Comparison of ENCODE assay signal across 8 mouse cellular contexts in the genomic region with DNA sequence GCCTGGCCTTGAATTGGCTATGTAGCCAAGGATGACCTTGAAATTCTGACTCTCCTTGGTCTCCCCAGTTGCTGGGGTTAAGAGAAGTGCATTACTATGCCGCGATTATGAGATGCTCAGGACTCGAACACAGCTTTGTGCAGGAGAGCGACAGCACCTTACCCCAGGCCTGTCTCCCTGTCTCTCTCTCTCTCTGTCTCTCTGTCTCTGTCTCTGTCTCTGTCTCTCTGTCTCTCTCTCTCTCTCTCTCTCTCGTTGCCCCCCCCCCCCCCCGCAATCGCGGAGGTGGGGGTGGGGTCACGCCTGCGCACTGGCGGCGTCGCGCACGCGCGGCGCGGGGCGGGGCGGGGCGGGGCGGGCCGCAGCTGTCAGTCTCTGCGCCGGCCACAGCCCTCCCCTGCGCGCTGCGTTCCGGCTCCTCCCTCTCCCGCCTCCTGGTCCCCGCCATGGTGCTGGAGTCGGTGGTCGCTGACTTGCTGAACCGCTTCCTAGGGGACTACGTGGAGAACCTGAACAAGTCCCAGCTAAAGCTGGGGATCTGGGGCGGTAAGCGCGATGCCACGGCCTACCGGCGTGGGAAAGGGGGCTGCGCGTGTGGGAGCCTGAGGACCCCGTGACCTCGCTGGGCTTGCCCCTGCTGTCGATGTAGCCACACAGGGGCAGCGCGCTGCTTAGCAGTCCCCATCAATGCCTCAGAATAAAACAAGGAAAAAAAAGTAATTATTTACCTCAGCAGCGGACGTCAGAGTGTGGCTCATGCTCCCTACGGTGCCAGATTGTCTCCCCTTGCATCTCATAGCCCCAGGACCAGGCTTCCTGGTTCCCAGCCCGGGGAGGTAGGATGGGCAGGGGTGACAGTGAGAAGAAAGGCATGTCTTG. TPM values are rescaled to one million over a fixed set of nuclear protein-coding genes. Genes with fewer than 3 reads are reported as not detected.
A peak's percentile ranks its signal among the peaks of the same experiment; 100 is the strongest.
DNase-seq lines count a peak whose midpoint lies in the region; ATAC-seq and TF ChIP-seq lines count a peak whose summit lies in the region.

A gene (plus strand): TSS at position 416 of the 879 bp plus-strand sequence.

- no peaks in the 10 kb centered on the region; the same call in 1 of the 2 replicates for H3K36me3 ChIP-seq in erythroblast, embryonic 14.5 days (ENCODE audit: control insufficient read depth)
- H3K36me3 ChIP-seq in heart, embryonic 13.5 days = no peaks in the 10 kb centered on the region
- no peaks in the 10 kb centered on the region for H3K36me3 ChIP-seq in liver, embryonic 14.5 days (replicated peaks; ENCODE audit: control insufficient read depth, insufficient read depth, low read depth)
- H3K36me3 ChIP-seq in neural tube, embryonic 11.5 days (ENCODE audit: control insufficient read depth, insufficient read depth, low read length) = no peaks in the 10 kb centered on the region
- H3K36me3 ChIP-seq in stomach, embryonic 16.5 days (ENCODE audit: control insufficient read depth, insufficient read depth, low read length) = no peaks in the 10 kb centered on the region

- H3K27me3 ChIP-seq in erythroblast, embryonic 14.5 days (ENCODE audit: control insufficient read depth) = no peaks in the 10 kb centered on the region
- H3K27me3 ChIP-seq in heart, embryonic 13.5 days (replicated peaks) = no peaks in the 10 kb centered on the region
- H3K27me3 ChIP-seq in liver, embryonic 14.5 days (ENCODE audit: control insufficient read depth, insufficient read depth, low read length) = no peaks in the 10 kb centered on the region
- H3K27me3 ChIP-seq in neural tube, embryonic 11.5 days (ENCODE audit: control insufficient read depth, insufficient read depth, low read length) = no peaks in the 10 kb centered on the region
- H3K27me3 ChIP-seq in stomach, embryonic 16.5 days (ENCODE audit: control insufficient read depth, insufficient read depth, low read length) = no peaks in the 10 kb centered on the region

- TF ChIP-seq EP300 in liver, embryonic 14.5 days (IDR thresholded peaks at IDR 0.05; ENCODE audit: low read depth) = no peak

- H3K27ac ChIP-seq in heart, embryonic 13.5 days (replicated peaks) = peak within 1 kb of the TSS; percentile 56
- peak within 1 kb of the TSS; percentile 77 for H3K27ac ChIP-seq in liver, embryonic 14.5 days
- peak within 1 kb of the TSS; percentile 56 for H3K27ac ChIP-seq in neural tube, embryonic 11.5 days (ENCODE audit: low read depth, low read length)
- peak within 1 kb of the TSS; percentile 73 for H3K27ac ChIP-seq in stomach, embryonic 16.5 days (ENCODE audit: low read length)

- TF ChIP-seq CTCF in brain, embryonic 14.5 days (IDR thresholded peaks at IDR 0.05; ENCODE audit: borderline replicate concordance, extremely low read depth, insufficient read depth, insufficient read length) = no peak
- peak; percentile 29; the same call in 1 of the 2 replicates for TF ChIP-seq CTCF in liver, embryonic 14.5 days (IDR thresholded peaks at IDR 0.05; ENCODE audit: low read depth)

- H3K4me1 ChIP-seq in erythroblast, embryonic 14.5 days (ENCODE audit: control insufficient read depth) = peaks cover 65% of the 10 kb centered on the region
- H3K4me1 ChIP-seq in heart, embryonic 13.5 days = peaks cover 33% of the 10 kb centered on the region
- H3K4me1 ChIP-seq in liver, embryonic 14.5 days (replicated peaks; ENCODE audit: control insufficient read depth in 2 of 2, insufficient read depth in 2 of 2, low read length in 1 of 2) = peaks cover 45 to 50% of the 10 kb centered on the region in 2 experiments
- H3K4me1 ChIP-seq in neural tube, embryonic 11.5 days (ENCODE audit: control insufficient read depth, insufficient read depth, low read length) = peaks cover 4% of the 10 kb centered on the region; the same call in 1 of the 2 replicates
- peaks cover 9% of the 10 kb centered on the region; the same call in 1 of the 2 replicates for H3K4me1 ChIP-seq in stomach, embryonic 16.5 days (ENCODE audit: control insufficient read depth, insufficient read depth, low read length)

- H3K4me2 ChIP-seq in heart, embryonic 13.5 days = peak within 1 kb of the TSS; percentile 83
- H3K4me2 ChIP-seq in liver, embryonic 14.5 days (ENCODE audit: low read depth) = peak within 1 kb of the TSS; percentile 94
- H3K4me2 ChIP-seq in neural tube, embryonic 11.5 days (ENCODE audit: low read depth) = peak within 1 kb of the TSS; percentile 75
- H3K4me2 ChIP-seq in stomach, embryonic 16.5 days (ENCODE audit: low read depth, low read length) = peak within 1 kb of the TSS; percentile 96

- DNase-seq in CD4-positive, CD25-positive, alpha-beta regulatory T cell, adult 2 months (ENCODE audit: low read depth, low spot score) = peak; percentile 90
- peak; percentile 93 for DNase-seq in brain, embryonic 14.5 days (ENCODE audit: low read depth)
- peak; percentile 90 for DNase-seq in kidney, postnatal 10 days
- peak in 2 of 3 experiments; percentile 64 to 66 for DNase-seq in liver, embryonic 14.5 days (ENCODE audit: low read depth in 3 of 3, low spot score in 3 of 3)
- DNase-seq in neural tube, embryonic 11.5 days (ENCODE audit: low spot score) = peak; percentile 89

- ATAC-seq in heart, embryonic 13.5 days (ENCODE audit: extremely low read depth, insufficient number of reproducible peaks, low FRiP score, low TSS enrichment) = peak; percentile 97
- ATAC-seq in liver, embryonic 14.5 days (ENCODE audit: insufficient read depth) = peak; percentile 97
- peak; percentile 97 for ATAC-seq in neural tube, embryonic 11.5 days (ENCODE audit: insufficient read depth, low FRiP score, low TSS enrichment)
- peak; percentile 97 for ATAC-seq in stomach, embryonic 16.5 days (ENCODE audit: insufficient read depth, low FRiP score)

- 1% methylated on average over 47 of the region's 53 CpGs for WGBS in heart, embryonic 13.5 days
- under 1% methylated on average over 51 of the region's 53 CpGs for WGBS in liver, embryonic 14.5 days (ENCODE audit: insufficient replicate concordance)
- under 1% methylated on average over 45 of the region's 53 CpGs for WGBS in neural tube, embryonic 11.5 days
- WGBS in stomach, embryonic 16.5 days = under 1% methylated on average over 42 of the region's 53 CpGs

- H3K9me3 ChIP-seq in erythroblast, embryonic 14.5 days (ENCODE audit: control insufficient read depth, low read length) = no peaks in the 10 kb centered on the region
- H3K9me3 ChIP-seq in heart, embryonic 13.5 days = no peaks in the 10 kb centered on the region
- no peaks in the 10 kb centered on the region for H3K9me3 ChIP-seq in liver, embryonic 14.5 days (ENCODE audit: control insufficient read depth, low read length)
- no peaks in the 10 kb centered on the region for H3K9me3 ChIP-seq in neural tube, embryonic 11.5 days (ENCODE audit: control insufficient read depth, low read length)
- no peaks in the 10 kb centered on the region for H3K9me3 ChIP-seq in stomach, embryonic 16.5 days (replicated peaks; ENCODE audit: control insufficient read depth, low read length)

- H3K9ac ChIP-seq in heart, embryonic 13.5 days = peak within 1 kb of the TSS; percentile 89
- H3K9ac ChIP-seq in liver, embryonic 14.5 days (replicated peaks) = peak within 1 kb of the TSS; percentile 92
- H3K9ac ChIP-seq in neural tube, embryonic 11.5 days (ENCODE audit: low read length) = peak within 1 kb of the TSS; percentile 81
- peak within 1 kb of the TSS; percentile 89 for H3K9ac ChIP-seq in stomach, embryonic 16.5 days (ENCODE audit: low read length)

- H3K4me3 ChIP-seq in erythroblast, embryonic 14.5 days (replicated peaks) = peak within 1 kb of the TSS; percentile 70
- peak within 1 kb of the TSS; percentile 89 for H3K4me3 ChIP-seq in heart, embryonic 13.5 days
- peak within 1 kb of the TSS; percentile 93 to 96 for H3K4me3 ChIP-seq in liver, embryonic 14.5 days (ENCODE audit: insufficient read depth in 1 of 2, low read depth in 2 of 2, low read length in 2 of 2)
- peak within 1 kb of the TSS; percentile 64 for H3K4me3 ChIP-seq in neural tube, embryonic 11.5 days (ENCODE audit: low read depth, low read length)
- H3K4me3 ChIP-seq in stomach, embryonic 16.5 days (replicated peaks; ENCODE audit: low read length) = peak within 1 kb of the TSS; percentile 90

- TF ChIP-seq POLR2A in brain, embryonic 14.5 days (IDR thresholded peaks at IDR 0.05; ENCODE audit: borderline replicate concordance, extremely low read depth, insufficient read depth, insufficient read length, poor library complexity, severe bottlenecking) = peak; percentile 9; the same call in 1 of the 2 replicates

RNA-seq across cellular contexts. Expression of the gene that starts here (rescaled TPM):
- 19.2 and 20.7 TPM in 2 replicates for polyA plus RNA-seq in brain, embryonic 14.5 days (2012; rRNA removed)
- 0.26 and 0.37 TPM in 2 replicates for polyA plus RNA-seq in erythroblast, embryonic 14.5 days (2012)
- polyA plus RNA-seq in heart, embryonic 13.5 days (2015; fragmentation: Nextera tagmentation; extraction: Ambion mirVana) = 4.0 and 4.7 TPM in 2 replicates
- polyA plus RNA-seq in liver, embryonic 14.5 days (2012; rRNA removed) = 5.1 and 7.2 TPM in 2 replicates
- polyA plus RNA-seq in liver, embryonic 14.5 days (2014; fragmentation: Nextera tagmentation; extraction: Ambion mirVana) = 5.2 and 6.6 TPM in 2 replicates
- polyA plus RNA-seq in neural tube, embryonic 11.5 days (2014; fragmentation: Nextera tagmentation; extraction: Ambion mirVana) = 6.9 and 7.8 TPM in 2 replicates
- polyA plus RNA-seq in stomach, embryonic 16.5 days (2015; fragmentation: Nextera tagmentation; extraction: Ambion mirVana) = 3.9 and 5.9 TPM in 2 replicates

Comparison
In these comparisons a context has a peak if more than half of its experiments do, and no peak if none do; other contexts are left out.
1. Peak in every context shown above with its lines: DNase-seq, ATAC-seq, H3K4me3 ChIP-seq and H3K27ac ChIP-seq.